Mouse (Mus musculus) erythroblast, embryonic 14.5 days (primary cell): Measurements from ENCODE around the gene Dxo.
"Not testable (repeated sequence)": the region's sequence is repeated elsewhere in the genome, so short reads cannot be mapped to it uniquely, and the experiment has no call there.

ENCODE experiments used
- GATA1 ChIP-seq: IDR thresholded peaks from 2 replicates; pipeline ENCODE4 v1.6.1; 2012; ENCODE audit warnings: low read length, inconsistent platforms, mixed read lengths
- TAL1 ChIP-seq: IDR thresholded peaks from 3 replicates; pipeline ENCODE4 v1.6.1; 2012; ENCODE audit warnings: low read length, inconsistent platforms, mixed read lengths

GRCm38 (mm10) chr17:34802756-34803155 is 34.1 kb upstream of the Dxo start:
- not testable (repeated sequence) for TF ChIP-seq TAL1, GATA1
